Mouse (Mus musculus) heart, postnatal 0 days (tissue): ENCODE measurements around the gene Pde4d.

ENCODE experiments used
- CTCF ChIP-seq: IDR thresholded peaks from 2 replicates; pipeline ENCODE4 v1.5.1; 2016; ENCODE audit warnings: antibody characterized with exemption, control low read depth, low read depth
- EP300 ChIP-seq: IDR thresholded peaks from 2 replicates; pipeline ENCODE4 v1.6.1; 2016; ENCODE audit warnings: antibody characterized with exemption, low read depth

DNA sequence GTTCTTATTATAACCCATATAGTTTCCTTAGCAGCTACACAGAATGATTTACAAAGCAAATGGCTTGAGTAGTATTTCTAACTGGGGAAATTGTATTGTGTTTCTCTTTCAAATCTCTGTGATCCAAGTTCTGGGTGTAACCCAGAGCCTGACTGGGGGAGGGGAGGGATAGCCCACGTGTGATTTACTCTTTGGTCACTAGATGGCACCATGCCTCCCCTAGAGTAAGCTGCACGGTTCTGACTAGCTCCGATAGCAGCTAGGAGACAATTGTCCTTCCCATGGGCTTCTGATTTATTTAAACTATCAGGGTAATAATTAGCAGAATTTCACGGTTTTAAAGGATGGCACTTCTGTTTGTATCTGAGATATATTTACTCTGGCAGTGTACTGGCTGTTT is 893.8 kb downstream of the Pde4d start:
- TF ChIP-seq CTCF (peak; percentile 89), EP300 (no peak)
